Mouse (Mus musculus): ENCODE measurements at regions not wholly inside any gene's neighbourhood (a gene's known extent, or its start where the extent isn't known, plus 50 kb on each side); places are given as distances from the start of the nearest gene placed in this dataset.

GRCm38 (mm10) chr13:80188734-80189133, 694.5 kb upstream of the Arrdc3 start:
- no peak for DNase-seq

DNA sequence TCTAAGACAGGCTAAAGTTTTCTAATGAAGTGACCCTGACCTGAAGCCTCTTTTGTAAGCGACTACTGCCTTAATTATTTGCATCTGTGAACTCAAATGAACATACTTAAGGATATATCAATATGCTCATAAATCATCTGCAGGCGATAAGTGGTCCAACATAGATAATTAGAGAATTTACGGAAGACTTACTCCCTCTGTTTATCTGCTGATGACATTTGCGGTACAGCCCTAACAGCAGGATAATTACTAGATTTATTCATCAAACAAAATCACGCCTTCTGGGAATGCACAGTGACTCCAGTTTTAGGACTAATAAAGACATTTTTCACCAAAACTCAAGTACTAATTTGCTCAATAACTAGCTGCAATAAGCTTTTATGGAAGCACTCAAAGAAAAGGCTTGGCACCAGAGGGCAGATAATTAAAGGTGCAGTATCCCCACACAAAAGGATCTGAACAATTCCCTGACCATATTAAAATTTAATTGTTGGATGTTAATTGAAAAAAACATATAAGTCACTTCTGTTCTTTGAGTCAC, 688.0 kb upstream of the Arrdc3 start:
- no peak for DNase-seq

- DNase-seq: no peak
Observed at GRCm38 (mm10) chr13:80224110-80224509, 659.1 kb upstream of the Arrdc3 start.

DNA sequence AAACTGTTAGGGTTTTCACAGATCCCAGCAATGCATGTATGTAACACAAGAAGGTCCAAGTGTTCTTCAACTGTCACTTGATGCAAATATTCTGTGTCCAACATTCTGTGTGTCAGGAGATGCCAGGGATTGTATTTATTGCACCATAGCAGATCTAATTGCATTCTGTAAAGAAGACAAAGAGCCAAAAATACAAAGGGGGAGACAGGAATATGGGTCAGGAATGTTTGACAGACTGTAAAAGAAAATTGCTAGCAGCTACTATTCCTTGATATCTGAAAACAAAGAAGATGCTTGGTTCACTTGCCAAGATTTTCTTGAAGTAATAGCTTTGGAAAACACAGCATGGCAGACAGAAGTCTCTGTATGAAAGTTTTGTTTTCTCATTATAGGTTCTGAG, 651.8 kb upstream of the Arrdc3 start:
- no peak for DNase-seq

DNA sequence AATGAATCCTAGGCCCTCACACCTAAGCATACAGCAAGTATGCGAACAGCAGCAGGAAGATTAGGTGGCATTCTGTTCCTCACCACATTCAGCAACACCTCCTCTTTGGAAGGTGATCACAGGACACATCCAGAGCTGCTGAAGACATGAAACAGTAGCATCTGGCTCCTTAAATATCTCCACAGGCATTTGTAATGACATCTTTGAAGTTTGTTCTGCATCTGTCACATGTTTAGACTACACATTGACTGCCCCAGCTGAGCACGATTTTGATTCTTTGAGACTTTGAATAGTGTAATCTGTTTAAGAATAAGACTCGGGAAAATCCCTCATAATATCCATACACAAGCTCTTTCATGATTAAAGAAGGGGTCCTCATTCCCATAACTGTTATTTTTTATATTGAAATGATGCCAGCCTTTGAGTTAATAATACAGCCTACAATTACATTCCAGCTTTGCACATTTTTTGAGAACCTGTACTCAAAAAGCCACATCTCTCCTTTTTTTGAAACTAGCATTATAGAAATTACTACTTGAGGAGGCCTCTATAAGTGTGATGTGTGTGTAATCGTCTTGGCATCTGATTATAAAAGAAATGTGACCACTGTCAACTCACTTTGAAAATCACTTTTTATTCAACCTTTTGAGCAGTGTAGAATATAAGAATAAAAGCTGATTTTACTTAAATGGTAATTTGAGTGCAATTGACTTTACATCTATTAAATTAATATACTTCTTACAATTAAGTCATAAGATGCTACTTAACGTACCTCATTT, 647.7 kb upstream of the Arrdc3 start:
- no peak for DNase-seq

DNA sequence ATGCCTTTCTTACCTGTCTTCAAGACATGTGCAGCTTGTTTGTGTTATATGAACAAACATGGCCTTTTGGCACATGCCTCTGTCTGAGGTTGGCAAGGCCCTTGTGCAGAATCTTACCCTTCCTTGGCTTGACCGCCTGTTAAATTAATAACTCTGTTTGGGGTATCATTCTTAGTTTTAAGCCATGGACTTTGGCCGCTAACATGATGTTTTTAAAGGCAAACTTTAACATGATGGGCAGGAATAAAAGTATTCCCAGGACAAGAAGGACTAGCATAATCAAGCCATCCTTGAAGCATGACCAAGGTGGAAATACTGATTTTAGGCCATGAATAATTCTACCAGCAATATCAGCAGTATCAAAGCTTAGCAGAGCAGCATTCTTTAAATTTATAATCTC, 620.4 kb upstream of the Arrdc3 start:
- DNase-seq: no peak

DNA sequence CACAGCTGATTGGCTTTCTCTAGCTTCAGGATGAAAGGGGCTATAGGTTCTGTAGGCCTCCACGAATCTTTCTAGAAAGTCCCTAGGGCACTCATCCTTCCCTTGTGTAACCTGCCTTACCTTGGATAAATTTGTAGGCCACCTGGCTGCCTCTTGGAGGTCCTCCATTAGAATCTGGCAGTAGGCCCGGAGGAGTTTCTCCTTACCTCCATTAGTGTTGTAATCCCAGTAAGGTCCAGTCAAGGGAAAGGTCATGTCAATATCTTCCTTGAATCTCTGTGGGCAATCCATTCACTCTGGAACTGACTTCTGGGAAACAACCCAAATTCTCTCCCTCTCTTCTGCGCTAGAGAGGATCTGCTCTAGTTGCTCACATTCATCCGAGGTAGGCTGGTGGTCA, 616.1 kb upstream of the Arrdc3 start:
- DNase-seq: no peak

GRCm38 (mm10) chr13:80273976-80274375, 609.2 kb upstream of the Arrdc3 start:
- no peak for DNase-seq

- no peak for DNase-seq
Observed at GRCm38 (mm10) chr13:80291744-80292515, 591.3 kb upstream of the Arrdc3 start.

- DNase-seq: no peak
Observed at GRCm38 (mm10) chr13:80295723-80296122, 587.5 kb upstream of the Arrdc3 start.

GRCm38 (mm10) chr13:80334073-80334704, 549.0 kb upstream of the Arrdc3 start:
- no peak for DNase-seq

DNA sequence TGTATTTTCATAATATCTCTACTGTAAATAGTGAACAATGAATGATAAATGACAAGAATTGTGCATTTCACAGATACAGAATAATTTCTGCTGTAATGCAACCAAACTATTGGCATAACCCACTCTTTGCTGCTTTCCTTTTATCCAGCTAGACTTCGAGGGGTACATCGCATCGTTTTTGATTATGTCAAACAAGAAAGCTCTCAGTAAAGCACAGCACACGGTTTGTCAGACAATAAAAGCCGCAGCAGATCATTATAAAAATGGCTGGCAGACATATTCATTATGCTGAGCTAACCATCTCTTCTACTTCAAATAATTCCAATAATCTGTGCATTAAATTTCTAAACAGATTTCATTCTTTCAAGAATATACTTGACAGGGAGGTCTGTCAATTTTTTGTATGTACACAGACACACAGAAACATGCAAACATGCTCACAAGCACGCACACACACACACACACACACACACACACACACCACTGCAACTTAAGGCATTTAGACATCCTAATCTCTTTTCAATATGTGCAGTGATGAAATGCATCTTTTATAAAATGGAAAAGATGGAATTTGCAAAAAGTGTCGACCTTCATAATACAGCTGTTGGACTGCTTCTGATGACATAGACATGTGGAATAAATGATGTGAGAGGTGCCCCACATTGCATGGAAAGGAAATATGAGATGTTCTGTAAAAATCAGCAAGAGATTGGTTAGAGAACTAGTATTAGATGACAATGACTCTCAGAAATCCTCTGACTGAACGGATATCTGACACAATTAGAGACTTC, 548.1 kb upstream of the Arrdc3 start:
- no peak for DNase-seq

DNA sequence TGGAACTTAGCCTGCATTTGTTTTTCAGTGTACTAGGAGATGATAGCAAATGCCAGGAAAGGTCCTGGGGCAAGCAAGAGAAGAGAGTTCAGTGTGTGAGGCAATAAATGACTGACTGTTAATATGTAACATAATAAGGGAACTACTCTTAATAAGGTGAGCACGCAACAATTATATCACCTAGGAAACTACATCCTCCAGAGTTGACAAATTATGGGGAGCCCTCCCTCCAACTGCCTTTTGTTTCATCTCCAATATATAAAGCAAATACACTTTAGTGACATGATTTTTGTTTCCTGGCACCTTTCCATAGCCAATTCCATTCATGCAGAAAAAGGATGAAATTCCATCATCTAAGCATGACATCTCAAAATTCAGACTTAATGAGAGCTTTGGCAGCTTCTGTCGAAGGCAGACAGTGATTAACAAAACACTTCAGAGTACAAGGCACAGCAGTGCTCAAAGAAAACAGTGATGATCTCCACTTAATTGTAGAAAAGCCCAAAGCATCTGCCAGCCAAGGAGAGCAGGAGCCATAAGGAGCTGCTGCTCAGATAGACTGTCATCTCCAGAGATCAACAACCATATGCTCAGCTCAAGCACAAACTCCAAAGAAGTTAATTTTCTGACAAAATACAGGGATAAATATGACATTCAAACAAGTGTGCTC, 536.1 kb upstream of the Arrdc3 start:
- no peak for DNase-seq

- DNase-seq: peak; percentile 72
Observed at GRCm38 (mm10) chr13:80365964-80366363, 517.2 kb upstream of the Arrdc3 start.

- no peak for DNase-seq
Observed at GRCm38 (mm10) chr13:80370491-80370890, 512.7 kb upstream of the Arrdc3 start.

DNA sequence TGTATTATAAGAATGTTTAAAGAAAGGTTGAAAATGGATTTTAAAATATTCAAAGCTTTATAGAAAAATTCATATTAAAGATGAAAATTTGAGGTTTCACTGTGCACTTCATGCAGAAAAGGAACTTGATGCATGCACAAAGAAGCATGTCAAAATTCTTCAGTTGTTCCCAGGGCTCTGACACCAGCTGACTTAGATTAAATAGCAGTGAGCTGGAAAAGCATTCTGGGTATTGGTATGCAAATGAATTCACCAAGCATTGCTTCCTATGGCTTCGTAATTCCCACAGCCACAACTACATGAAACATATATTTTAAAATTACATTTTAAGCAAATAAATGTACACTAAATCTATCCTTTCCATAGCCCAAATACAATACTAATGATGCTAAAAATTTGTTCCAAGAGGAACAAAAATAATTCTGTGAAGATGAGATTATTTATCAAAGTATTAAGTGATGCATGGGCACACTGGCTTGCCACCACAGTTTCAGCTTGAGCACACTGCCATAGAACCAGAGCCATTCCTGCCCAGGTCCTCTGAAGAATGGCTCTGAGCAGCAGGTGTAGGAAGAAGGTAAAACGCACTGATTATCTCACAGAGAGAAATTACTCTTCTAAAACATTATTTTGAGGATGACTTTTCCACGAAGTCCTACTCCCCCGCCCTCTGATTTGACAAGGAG, 501.8 kb upstream of the Arrdc3 start:
- DNase-seq: no peak

DNA sequence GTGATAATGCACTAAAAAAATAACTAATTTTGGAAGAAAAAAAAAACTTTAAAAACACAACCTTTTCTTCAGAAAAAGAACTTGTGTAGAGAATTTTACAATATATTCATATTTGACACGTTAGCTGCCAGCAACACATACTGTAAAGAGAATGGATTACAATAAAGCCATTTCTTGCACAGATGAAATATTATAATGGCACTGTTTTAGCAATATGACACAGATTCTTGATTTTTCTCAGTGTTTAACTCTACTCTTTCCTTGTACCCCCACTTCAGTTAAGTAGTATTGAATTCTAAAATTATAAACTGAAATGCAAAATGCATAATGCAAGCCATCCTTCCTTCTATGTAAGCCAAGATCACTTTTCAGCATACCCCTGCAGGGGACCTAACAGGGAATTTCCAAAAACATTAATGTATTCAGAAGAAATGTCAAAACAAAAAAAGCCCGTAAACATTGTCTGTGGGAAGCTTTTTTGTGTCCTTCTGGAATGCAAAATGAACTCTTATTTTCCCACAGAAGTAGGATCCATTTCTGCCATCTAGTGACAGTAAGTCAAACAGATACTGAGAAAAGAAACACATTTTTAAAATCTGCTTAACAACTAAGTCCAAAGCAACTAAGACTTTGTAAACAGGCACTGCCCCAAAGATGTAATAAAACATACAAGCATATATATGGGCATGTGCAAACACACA, 501.1 kb upstream of the Arrdc3 start:
- DNase-seq: no peak

DNA sequence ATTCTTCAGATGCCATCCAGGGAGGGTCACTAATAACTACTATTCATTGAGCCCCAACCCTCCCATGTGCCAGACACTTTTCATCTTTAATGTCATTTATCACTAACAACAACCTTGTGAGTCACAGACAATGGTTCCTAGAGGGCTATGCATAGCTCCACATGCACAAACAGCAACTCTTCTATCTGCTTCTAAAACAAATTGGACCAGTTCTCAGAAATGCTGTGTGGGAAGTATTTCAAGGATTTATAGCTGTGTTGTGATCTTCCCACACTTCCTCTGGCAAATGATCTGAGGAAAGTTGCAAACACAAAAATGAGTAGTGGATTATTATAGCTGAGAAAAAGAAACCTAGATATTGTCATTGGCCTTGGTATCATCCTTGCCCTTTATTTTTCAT, 474.3 kb upstream of the Arrdc3 start:
- no peak for DNase-seq

DNA sequence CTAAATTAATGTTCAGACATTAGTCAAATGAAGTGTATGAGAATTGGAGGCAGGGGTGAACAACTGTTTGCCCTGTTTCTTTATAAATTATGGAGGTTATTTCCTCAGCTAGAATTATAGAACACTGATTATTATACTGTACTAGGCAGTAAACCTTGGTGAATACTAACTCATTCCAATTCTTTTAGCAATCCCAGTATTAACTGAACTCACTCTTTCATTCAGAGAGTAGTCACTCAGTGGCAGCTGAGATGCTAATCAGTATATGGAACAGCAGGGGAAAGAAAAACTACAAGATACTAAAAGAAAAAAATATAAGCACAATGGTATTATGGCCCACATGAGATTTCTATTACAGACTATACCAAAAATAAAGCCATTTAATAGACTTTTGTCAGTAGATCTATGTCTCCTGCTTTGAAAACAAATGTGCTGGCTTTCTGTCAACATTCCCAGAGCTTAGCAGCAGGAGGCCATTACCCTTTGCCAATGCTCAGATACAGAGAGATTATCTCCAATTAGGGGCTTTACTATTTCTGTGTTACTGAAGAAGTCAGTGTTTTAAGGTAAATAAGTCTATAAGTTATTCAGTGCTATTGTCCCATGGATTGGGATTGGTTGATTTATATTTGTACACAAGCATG, 473.3 kb upstream of the Arrdc3 start:
- no peak for DNase-seq

DNA sequence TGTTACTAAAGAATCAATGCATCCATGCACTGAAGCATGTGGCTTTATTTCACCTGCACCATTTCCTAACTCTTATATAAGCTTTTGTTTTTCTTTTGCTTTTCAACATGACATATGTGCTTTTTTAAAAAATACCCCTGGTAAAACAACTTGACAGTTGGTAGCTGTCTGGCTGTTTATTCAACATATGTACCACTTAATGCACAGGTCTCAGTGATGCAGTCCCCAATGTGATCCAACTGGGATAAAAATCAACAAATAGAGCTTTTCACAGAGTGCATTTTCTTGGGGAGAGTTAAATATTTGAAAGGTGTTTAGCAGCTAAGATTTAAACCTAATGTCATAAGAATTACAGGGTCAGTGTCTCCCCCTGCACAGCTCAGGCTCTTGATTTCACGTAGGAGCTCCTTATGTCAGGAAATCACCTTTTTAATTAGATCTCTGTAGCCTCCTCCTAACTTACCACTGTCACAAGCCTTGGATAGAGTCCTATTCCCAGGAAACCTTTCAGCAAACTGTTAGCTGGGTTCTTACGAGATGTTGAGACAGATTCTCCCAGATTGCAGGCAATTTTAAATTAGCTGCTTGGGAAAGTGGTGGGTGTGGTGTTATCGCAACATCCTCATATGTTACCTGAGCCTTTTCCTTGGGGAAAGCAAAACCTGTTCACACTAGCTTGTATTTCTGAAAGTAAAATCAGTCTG, 464.6 kb upstream of the Arrdc3 start:
- no peak for DNase-seq

All from heart, adult 11 months (tissue).